Mouse (Mus musculus) forebrain, embryonic 15.5 days (tissue): Measurements from ENCODE around the gene Odf4. TPM values are rescaled to one million over a fixed set of nuclear protein-coding genes. Genes with fewer than 3 reads are reported as not detected.
"Not testable (repeated sequence)": the region's sequence is repeated elsewhere in the genome, so short reads cannot be mapped to it uniquely, and the experiment has no call there.

Source experiments
- ATAC-seq: fragments of 200-750 bp; cut with Nextera tagmentation; replicated peaks from 2 replicates; pipeline ENCODE4 v1.8.0; 2017; ENCODE audit warnings: mild to moderate bottlenecking, moderate TSS enrichment, moderate library complexity
- H3K27ac ChIP-seq: fragments of 300-500 bp; sonication (generic); replicated peaks from 2 replicates; pipeline ENCODE4 v1.5.1; 2015; ENCODE audit warnings: mild to moderate bottlenecking, inconsistent platforms
- H3K27me3 ChIP-seq: fragments of 300-500 bp; sonication (generic); 2 replicates; pipeline ENCODE4 v1.6.1; 2015; ENCODE audit warnings: inconsistent platforms
- H3K36me3 ChIP-seq: fragments of 300-500 bp; sonication (generic); 2 replicates; pipeline ENCODE4 v1.6.1; 2015; ENCODE audit warnings: mild to moderate bottlenecking, inconsistent platforms
- H3K4me1 ChIP-seq: fragments of 300-500 bp; sonication (generic); 2 replicates; pipeline ENCODE4 v1.6.1; 2015; ENCODE audit warnings: inconsistent platforms
- H3K4me2 ChIP-seq: fragments of 300-500 bp; sonication (generic); replicated peaks from 2 replicates; pipeline ENCODE4 v1.6.1; 2015; ENCODE audit warnings: mild to moderate bottlenecking, inconsistent platforms
- H3K4me3 ChIP-seq: fragments of 300-500 bp; sonication (generic); 2 replicates; pipeline ENCODE4 v1.5.1; 2015; ENCODE audit warnings: mild to moderate bottlenecking, inconsistent platforms
- H3K9ac ChIP-seq: fragments of 300-500 bp; sonication (generic); replicated peaks from 2 replicates; pipeline ENCODE4 v1.6.1; 2015; ENCODE audit warnings: mild to moderate bottlenecking, inconsistent platforms
- H3K9me3 ChIP-seq: fragments of 300-500 bp; sonication (generic); 2 replicates; pipeline ENCODE4 v1.6.1; 2016; ENCODE audit warnings: inconsistent platforms
- WGBS: fragments of 180-500 bp; shearing (Covaris S2); methylation state at CpG from one replicate; pipeline ENCODE4 v1.1.7; 2015; ENCODE audit warnings: mixed read lengths; 5-methylcytosine and 5-hydroxymethylcytosine counted together
- polyA plus RNA-seq: library from polyadenylated mRNA; unstranded; fragments of >200 nt; fragmentation: Nextera tagmentation; extraction: Ambion mirVana; gene quantifications from 2 replicates; pipeline ENCODE4 v1.2.1, GENCODE M21; 2015

The Odf4 gene
- polyA plus RNA-seq: 0.31 and 0.32 TPM in 2 replicates

DNA sequence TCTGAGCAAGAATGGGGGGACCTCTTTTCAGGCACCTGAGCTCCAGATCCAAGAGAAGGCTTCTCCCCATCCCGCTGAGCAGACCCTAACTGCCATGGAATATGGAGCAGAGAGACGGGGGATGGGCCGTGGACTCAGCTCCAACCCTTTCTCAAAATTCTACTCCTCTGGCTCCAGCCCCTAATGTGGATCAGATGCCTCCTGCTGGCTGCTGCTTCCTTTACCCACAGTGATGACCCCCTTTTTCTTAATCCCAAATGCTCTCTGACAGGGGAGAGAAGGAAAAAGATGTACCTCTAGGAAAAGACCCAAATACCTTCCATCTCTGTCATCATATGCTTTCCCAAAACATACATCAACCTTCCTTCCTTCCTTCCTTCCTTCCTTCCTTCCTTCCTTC lies at the start of gene Odf4:
Gene Odf4, minus strand, starts transcription at position 101 of the 400 bp plus-strand sequence.
- WGBS: 76% methylated on average over 3 of the region's 3 CpGs
- no peak within 1 kb of the TSS for H3K27ac ChIP-seq
- no peaks in the 10 kb centered on the region for H3K4me1 ChIP-seq

DNA sequence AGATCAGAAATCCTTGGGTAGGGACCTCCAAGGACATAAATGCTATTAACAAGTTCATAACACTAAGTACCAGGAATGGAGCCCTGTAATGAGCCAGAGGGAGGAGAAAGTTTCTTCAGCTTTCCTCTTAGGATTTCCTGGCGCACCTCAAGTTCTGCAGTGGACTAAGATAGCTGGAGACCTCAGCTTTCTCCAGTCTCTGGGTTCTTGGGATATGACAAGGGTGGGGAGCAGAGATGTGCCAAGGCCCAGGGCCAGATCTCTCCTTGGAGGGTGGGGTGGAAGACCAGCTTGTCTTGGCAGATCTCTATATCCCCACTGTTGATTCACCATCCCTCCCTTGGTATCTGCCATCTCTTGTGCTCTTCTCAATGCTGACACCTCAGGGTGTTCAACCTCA lies 48.7 kb upstream of the Odf4 start:
- Histone ChIP-seq H3K27me3 (no peaks in the 10 kb centered on the region), H3K9ac (no peak overlapping the region), H3K27ac (no peak overlapping the region), H3K9me3 (no peaks in the 10 kb centered on the region), H3K4me1 (peaks cover 11% of the 10 kb centered on the region), H3K4me2 (no peak overlapping the region), H3K4me3 (no peak overlapping the region), H3K36me3 (no peaks in the 10 kb centered on the region)
- no peak for ATAC-seq
- 76% methylated on average over 1 of the region's 1 CpGs for WGBS

More for the DNA sequence above, at the start of gene Odf4:
- Histone ChIP-seq H3K27me3 (no peaks in the 10 kb centered on the region), H3K36me3 (no peaks in the 10 kb centered on the region), H3K9ac (no peak within 1 kb of the TSS), H3K4me3 (no peak within 1 kb of the TSS), H3K9me3 (no peaks in the 10 kb centered on the region), H3K4me2 (no peak within 1 kb of the TSS)
- ATAC-seq: no peak

DNA sequence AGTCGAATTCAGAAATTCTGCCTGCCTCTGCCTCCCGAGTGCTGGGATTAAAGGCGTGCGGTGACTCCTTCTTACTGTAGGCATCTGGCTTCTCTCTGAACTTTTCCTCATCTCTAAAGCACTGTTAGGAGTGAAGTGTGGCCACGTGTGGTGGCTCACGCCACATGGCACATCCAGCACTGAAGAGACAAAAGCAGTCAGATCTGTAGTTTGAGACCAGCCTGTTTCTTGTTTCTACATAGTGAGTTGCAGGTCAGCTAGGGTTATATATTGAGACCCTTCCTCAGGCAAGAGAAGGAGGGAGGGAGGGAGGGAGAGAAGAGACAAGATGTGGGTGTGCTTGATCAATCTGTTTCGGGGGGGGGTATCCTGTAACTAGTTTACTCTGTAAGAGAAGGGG lies 48.2 kb upstream of the Odf4 start, which contains the start of gene Rangrf:
Gene Rangrf, minus strand, starts transcription at position 101 of the 400 bp plus-strand sequence.
- Histone ChIP-seq H3K36me3 (no peaks in the 10 kb centered on the region), H3K27me3 (no peaks in the 10 kb centered on the region), H3K4me3 (peak within 1 kb of the TSS; percentile 46), H3K27ac (no peak within 1 kb of the TSS), H3K4me2 (peak within 1 kb of the TSS; percentile 69), H3K9ac (peak within 1 kb of the TSS; percentile 35; the same call in 1 of the 2 replicates), H3K4me1 (peaks cover 11% of the 10 kb centered on the region), H3K9me3 (no peaks in the 10 kb centered on the region)
- ATAC-seq: no peak
- 86% methylated on average over 7 of the region's 7 CpGs for WGBS

DNA sequence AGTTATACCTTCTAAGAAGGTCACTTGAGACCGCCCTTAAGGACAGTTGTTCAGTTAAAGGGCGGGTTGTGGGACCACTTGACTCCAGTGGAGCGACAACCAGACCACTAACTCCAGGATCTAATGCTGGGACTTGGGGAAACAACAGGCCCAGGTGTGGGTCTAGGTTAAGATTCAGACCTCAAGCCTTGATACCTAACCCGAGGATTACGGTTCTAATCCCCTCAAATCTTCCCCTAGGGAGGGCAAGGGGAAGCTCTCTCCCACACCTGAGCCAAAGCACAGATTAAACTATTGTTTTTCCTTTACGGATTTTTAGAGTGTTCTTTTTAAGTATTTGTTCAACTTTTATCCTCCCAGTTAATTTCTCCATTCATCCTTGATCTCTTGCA lies 47.2 kb upstream of the Odf4 start:
- Histone ChIP-seq H3K9me3 (no peaks in the 10 kb centered on the region), H3K27me3 (no peaks in the 10 kb centered on the region), H3K4me3 (peak overlapping the region; percentile 46), H3K4me2 (peak overlapping the region; percentile 69), H3K36me3 (no peaks in the 10 kb centered on the region), H3K4me1 (peaks cover 11% of the 10 kb centered on the region), H3K27ac (no peak overlapping the region), H3K9ac (peak overlapping the region; percentile 35)
- 22% methylated on average over 6 of the region's 6 CpGs for WGBS
- ATAC-seq: no peak; the same call in 1 of the 2 replicates

DNA sequence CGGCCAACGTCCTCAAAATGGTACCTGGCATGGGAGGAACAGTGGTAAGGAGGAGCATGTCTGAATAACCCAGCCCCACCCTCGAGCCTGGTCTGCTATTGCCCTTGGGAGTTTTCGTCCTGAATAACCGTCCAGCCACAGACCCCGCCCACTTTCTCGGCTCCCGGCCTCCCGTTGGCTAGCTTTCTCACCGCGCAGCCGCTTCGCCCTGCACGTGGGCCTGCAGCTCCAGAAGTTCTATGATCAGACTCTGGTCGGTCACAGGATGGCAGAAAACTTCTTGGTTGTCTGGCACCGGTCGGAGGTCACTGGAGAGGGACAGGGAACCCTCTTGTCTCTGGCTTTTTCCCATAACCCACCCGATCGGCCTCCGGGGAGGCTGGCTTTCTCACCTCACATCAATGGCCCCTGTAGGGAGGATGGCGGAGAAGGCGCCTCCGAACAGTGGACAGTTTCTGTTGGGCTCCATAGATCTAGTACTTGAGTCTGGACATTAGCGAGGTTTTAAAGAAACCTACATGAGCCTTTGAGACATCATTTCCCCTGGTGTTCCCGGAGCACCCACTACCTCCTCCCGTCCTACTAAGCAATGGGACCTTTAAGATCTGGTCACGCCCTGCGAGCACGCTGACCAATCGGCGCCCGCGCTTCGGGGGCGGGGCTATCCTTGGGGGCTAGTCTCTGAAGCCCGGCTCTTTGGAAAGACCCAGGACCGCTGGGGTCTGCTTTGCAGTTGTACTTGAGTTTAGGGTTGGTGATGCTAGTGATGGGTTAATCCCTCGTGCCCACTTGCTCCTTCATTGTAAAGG lies 46.6 kb upstream of the Odf4 start:
- under 1% methylated on average over 38 of the region's 38 CpGs for WGBS
- not testable (repeated sequence) for H3K27me3 ChIP-seq, H3K36me3 ChIP-seq, H3K27ac ChIP-seq, H3K9me3 ChIP-seq
- H3K9ac ChIP-seq: peak overlapping the region; percentile 35
- H3K4me2 ChIP-seq: peak overlapping the region; percentile 69
- peak overlapping the region; percentile 46 for H3K4me3 ChIP-seq
- H3K4me1 ChIP-seq: peaks cover 13% of the 10 kb centered on the region
- ATAC-seq: peak; percentile 92

DNA sequence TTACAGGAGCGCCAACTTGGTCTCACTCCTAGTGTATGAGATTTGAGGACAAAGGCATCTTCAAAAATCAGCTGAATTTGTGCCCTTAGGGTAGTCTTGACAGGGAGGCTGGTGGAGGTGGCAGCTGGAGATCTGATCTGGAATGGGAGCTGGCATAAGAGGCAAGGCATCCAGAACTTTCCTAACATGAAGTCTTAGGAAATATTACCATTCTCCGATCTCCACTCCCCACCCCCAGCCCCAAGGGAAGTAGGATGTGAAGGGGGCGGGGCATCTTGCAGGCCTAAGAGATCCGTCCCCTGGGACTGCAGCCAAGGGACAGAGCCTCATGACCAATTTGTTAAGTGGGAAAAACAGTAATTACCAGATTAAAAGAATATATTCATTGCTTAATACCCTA lies 43.4 kb upstream of the Odf4 start:
- no peak overlapping the region for H3K4me2 ChIP-seq
- no peaks in the 10 kb centered on the region for H3K27me3 ChIP-seq
- no peak overlapping the region for H3K27ac ChIP-seq
- 66% methylated on average over 4 of the region's 4 CpGs for WGBS
- H3K9me3 ChIP-seq: no peaks in the 10 kb centered on the region
- ATAC-seq: no peak
- H3K4me1 ChIP-seq: peaks cover 23% of the 10 kb centered on the region
- H3K36me3 ChIP-seq: no peaks in the 10 kb centered on the region
- no peak overlapping the region for H3K9ac ChIP-seq
- no peak overlapping the region for H3K4me3 ChIP-seq

DNA sequence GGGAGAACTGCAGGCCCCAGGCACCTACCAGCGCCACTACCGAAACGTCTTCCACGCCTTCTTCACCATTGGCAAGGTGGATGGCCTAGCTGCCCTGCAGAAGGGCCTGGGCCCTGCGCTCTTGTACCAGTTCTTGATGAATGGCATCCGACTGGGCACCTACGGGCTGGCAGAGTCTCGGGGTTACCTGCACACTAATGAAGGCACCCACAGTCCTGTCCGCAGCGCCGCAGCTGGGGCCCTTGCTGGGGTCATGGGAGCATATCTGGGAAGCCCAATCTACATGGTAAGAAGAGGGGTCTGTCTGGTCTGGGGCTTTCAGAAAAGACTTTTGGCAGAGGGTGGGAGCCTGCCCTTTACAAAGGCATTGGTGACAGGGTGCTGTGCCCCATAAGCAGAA lies 41.9 kb upstream of the Odf4 start:
- WGBS: 84% methylated on average over 11 of the region's 11 CpGs
- H3K4me3 ChIP-seq: no peak overlapping the region
- no peaks in the 10 kb centered on the region for H3K27me3 ChIP-seq
- peaks cover 20% of the 10 kb centered on the region for H3K4me1 ChIP-seq
- no peaks in the 10 kb centered on the region for H3K36me3 ChIP-seq
- no peak overlapping the region for H3K27ac ChIP-seq
- H3K9ac ChIP-seq: no peak overlapping the region
- H3K9me3 ChIP-seq: no peaks in the 10 kb centered on the region
- no peak overlapping the region for H3K4me2 ChIP-seq
- no peak for ATAC-seq

DNA sequence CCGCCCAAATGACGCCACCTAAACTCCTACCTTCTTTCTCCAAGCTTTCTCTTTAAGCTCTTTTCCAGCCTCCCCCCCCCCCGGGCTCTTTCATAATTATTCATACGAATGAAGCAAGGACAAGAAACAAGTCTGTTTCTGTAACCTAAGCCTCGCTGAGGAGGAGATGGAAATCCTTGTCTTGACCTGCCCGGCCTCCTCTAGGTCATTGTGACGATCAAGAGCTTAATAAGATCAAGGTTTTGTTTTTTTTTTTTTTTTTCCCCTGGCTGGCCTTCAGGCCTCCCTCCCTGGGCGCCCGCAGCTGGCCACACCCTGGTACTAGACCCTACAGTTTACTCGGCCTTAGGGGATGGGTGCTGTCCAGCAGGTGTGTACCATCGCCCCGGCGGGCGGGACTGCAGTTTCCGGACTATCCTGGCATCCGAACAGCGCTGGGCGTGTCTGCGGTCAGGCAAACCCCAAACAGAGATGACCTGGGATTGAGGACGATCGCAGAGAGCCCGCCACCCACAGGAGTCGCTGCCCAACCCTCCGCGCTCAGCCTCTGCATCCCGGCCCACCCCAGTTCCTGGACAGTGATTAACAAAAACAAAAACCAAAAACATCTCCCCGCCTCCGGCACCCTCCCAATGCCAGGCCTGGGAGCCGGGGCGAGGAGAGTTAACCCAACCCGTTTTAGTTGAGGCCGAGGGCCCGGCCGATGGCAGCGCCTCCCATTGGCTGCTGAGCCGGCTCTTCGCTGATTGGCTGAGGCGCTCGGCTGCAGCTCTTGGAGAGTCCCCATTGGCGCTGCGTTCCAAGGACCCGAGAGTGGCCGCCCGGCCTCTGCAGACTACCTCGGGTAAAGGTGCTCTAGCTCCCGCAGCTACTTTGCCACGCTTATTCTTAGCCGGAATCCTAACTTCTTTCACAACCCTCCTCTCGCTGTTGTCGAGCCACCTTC lies 40.7 kb upstream of the Odf4 start, which contains the start of gene Slc25a35:
Gene Slc25a35, plus strand, starts transcription at position 795 of the 946 bp plus-strand sequence.
- WGBS: under 1% methylated on average over 50 of the region's 50 CpGs
- no peaks in the 10 kb centered on the region for H3K27me3 ChIP-seq
- H3K4me3 ChIP-seq: peak within 1 kb of the TSS; percentile 53
- peak; percentile 95 for ATAC-seq
- no peaks in the 10 kb centered on the region for H3K9me3 ChIP-seq
- peaks cover 13% of the 10 kb centered on the region for H3K4me1 ChIP-seq
- H3K9ac ChIP-seq: peak within 1 kb of the TSS; percentile 64
- peak within 1 kb of the TSS; percentile 55 for H3K27ac ChIP-seq
- no peaks in the 10 kb centered on the region for H3K36me3 ChIP-seq
- H3K4me2 ChIP-seq: peak within 1 kb of the TSS; percentile 91

DNA sequence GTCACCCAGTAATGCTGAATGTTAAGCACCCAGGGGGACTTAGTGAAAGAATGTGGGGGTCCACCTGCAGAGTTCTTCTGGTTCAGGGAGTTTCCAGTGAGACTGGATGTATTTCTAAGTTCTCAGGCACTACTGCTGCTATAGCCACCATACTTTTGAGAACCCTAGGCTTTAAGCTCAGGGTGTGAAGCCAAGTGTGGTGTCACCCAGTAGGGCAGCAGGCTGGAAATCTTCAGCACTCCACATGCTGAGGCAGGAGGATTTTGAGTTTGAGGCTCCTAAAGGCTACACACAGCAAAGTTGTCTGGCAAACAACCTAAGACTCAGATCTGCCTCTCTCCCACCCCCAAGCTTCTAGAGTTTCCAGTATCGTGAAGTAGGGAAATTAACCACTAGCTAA lies 39.7 kb upstream of the Odf4 start:
- Histone ChIP-seq H3K27ac (no peak overlapping the region), H3K4me3 (no peak overlapping the region), H3K4me1 (peaks cover 12% of the 10 kb centered on the region), H3K27me3 (no peaks in the 10 kb centered on the region), H3K36me3 (no peaks in the 10 kb centered on the region), H3K9ac (no peak overlapping the region), H3K9me3 (no peaks in the 10 kb centered on the region), H3K4me2 (no peak overlapping the region)
- WGBS: 46% methylated on average over 1 of the region's 1 CpGs
- no peak for ATAC-seq

DNA sequence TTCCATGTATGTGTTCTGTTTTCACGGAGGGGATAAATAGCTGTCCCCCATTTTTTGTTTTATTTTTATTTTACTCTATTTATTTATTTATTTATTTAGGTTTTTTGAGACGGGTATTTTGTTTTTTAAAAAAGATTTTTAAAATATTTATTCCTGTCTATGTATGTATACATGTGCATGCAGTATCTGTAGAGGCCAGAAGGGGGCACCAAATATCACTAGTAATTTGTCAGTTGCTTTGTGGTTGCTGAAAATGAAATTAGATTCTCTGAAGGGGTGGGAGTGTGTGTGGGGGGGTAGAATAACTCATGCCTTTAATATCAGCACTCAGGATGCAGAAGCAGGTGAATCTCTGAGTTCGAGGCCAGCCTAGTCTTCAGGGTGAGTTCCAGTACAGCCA lies 39.0 kb upstream of the Odf4 start:
- no peaks in the 10 kb centered on the region for H3K9me3 ChIP-seq
- no peaks in the 10 kb centered on the region for H3K36me3 ChIP-seq
- H3K27me3 ChIP-seq: no peaks in the 10 kb centered on the region
- no peak overlapping the region for H3K4me3 ChIP-seq
- H3K4me2 ChIP-seq: no peak overlapping the region
- H3K9ac ChIP-seq: no peak overlapping the region
- no peak overlapping the region for H3K27ac ChIP-seq
- 28% methylated on average over 3 of the region's 3 CpGs for WGBS
- no peak for ATAC-seq
- peaks cover 12% of the 10 kb centered on the region for H3K4me1 ChIP-seq

DNA sequence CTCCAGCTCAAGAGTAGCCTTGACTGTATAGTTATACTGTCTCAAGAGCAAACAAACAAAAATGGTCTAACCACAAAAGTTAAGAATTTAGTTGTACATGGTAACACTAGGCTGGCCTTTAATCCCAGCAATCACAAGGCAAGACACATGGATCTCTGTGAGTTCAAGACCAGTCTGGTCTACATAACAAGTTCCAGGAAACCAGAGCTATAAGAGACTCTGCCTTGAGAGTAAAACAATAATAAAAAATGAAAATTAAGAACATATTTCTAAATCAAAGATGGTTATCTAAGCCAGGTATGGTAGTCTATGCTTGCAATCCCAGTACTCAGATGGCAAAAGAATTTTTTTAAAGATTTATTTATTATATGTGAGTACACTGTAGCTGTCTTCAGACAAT lies 38.2 kb upstream of the Odf4 start:
- Histone ChIP-seq H3K27me3 (no peaks in the 10 kb centered on the region), H3K4me3 (no peak overlapping the region), H3K4me1 (peaks cover 12% of the 10 kb centered on the region), H3K9ac (no peak overlapping the region), H3K36me3 (no peaks in the 10 kb centered on the region), H3K9me3 (no peaks in the 10 kb centered on the region), H3K27ac (no peak overlapping the region), H3K4me2 (no peak overlapping the region)
- no peak for ATAC-seq

DNA sequence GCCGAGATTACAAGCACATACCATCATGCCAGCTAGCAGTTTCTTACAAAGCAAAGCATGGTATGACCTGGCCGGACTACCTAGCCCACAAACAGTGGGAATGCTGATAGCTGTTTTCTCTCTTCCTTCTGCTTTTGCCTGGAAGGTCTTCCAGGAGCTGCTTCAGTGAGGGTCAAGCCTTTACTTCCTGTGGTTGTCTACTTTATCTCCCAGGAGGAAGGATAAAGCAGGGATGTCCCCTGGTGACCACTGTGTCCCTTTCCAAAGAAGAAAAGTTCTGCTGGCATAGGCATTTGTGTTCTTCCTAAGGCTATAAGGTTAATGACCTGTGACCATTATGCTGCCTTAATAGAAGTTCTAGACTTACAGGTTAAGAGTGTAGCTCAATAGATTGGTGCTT lies 36.5 kb upstream of the Odf4 start:
- H3K27ac ChIP-seq: no peak overlapping the region
- ATAC-seq: no peak
- H3K27me3 ChIP-seq: no peaks in the 10 kb centered on the region
- no peak overlapping the region for H3K9ac ChIP-seq
- no peaks in the 10 kb centered on the region for H3K9me3 ChIP-seq
- 90% methylated on average over 2 of the region's 2 CpGs for WGBS
- H3K4me1 ChIP-seq: peaks cover 10% of the 10 kb centered on the region
- H3K4me3 ChIP-seq: no peak overlapping the region
- H3K36me3 ChIP-seq: no peaks in the 10 kb centered on the region
- no peak overlapping the region for H3K4me2 ChIP-seq
